Mouse (Mus musculus) heart, embryonic 15.5 days (tissue): ENCODE results near the gene Arrdc5. TPM values are rescaled to one million over a fixed set of nuclear protein-coding genes. Genes with fewer than 3 reads are reported as not detected.
"Not testable (repeated sequence)": the region's sequence is repeated elsewhere in the genome, so short reads cannot be mapped to it uniquely, and the experiment has no call there.

Experiments
- ATAC-seq: fragments of 200-750 bp; cut with Nextera tagmentation; replicated peaks from 2 replicates; pipeline ENCODE4 v1.8.0; 2017; ENCODE audit warnings: low read depth, moderate TSS enrichment; ENCODE audit not compliant: insufficient number of reproducible peaks, insufficient read depth, low FRiP score
- H3K27ac ChIP-seq: fragments of 300-500 bp; sonication (generic); 2 replicates; pipeline ENCODE4 v1.5.1; 2015; ENCODE audit warnings: mild to moderate bottlenecking, inconsistent platforms
- H3K27me3 ChIP-seq: fragments of 300-500 bp; sonication (generic); 2 replicates; pipeline ENCODE4 v1.6.1; 2015; ENCODE audit warnings: inconsistent platforms
- H3K36me3 ChIP-seq: fragments of 300-500 bp; sonication (generic); 2 replicates; pipeline ENCODE4 v1.6.1; 2015; ENCODE audit warnings: mild to moderate bottlenecking, inconsistent platforms
- H3K4me1 ChIP-seq: fragments of 300-500 bp; sonication (generic); replicated peaks from 2 replicates; pipeline ENCODE4 v1.6.1; 2015; ENCODE audit warnings: inconsistent platforms
- H3K4me2 ChIP-seq: fragments of 300-500 bp; sonication (generic); 2 replicates; pipeline ENCODE4 v1.6.1; 2015; ENCODE audit warnings: inconsistent platforms, mild to moderate bottlenecking, moderate library complexity
- H3K4me3 ChIP-seq: fragments of 300-500 bp; sonication (generic); 2 replicates; pipeline ENCODE4 v1.5.1; 2015; ENCODE audit warnings: mild to moderate bottlenecking, inconsistent platforms
- H3K9ac ChIP-seq: fragments of 300-500 bp; sonication (generic); 2 replicates; pipeline ENCODE4 v1.6.1; 2015; ENCODE audit warnings: mild to moderate bottlenecking, inconsistent platforms
- H3K9me3 ChIP-seq: fragments of 300-500 bp; sonication (generic); replicated peaks from 2 replicates; pipeline ENCODE4 v1.6.1; 2016; ENCODE audit warnings: inconsistent platforms
- WGBS: fragments of 180-500 bp; shearing (Covaris S2); methylation state at CpG from one replicate; pipeline ENCODE4 v1.1.7; 2015; ENCODE audit warnings: mixed read lengths; 5-methylcytosine and 5-hydroxymethylcytosine counted together
- polyA plus RNA-seq: library from polyadenylated mRNA; unstranded; fragments of >200 nt; fragmentation: Nextera tagmentation; extraction: Ambion mirVana; gene quantifications from 2 replicates; pipeline ENCODE4 v1.2.1, GENCODE M21; 2015

The Arrdc5 gene
- polyA plus RNA-seq, 1 experiment from 2014 or later: not detected

- Histone ChIP-seq H3K4me2 (peak overlapping the region; percentile 31), H3K9ac (no peak overlapping the region), H3K27me3 (no peaks in the 10 kb centered on the region), H3K4me3 (no peak overlapping the region), H3K27ac (peak overlapping the region; percentile 85), H3K9me3 (no peaks in the 10 kb centered on the region), H3K4me1 (peaks cover 67% of the 10 kb centered on the region), H3K36me3 (peaks cover 30% of the 10 kb centered on the region)
- peak; percentile 41; the same call in 1 of the 2 replicates for ATAC-seq
- 58% methylated on average over 3 of the region's 3 CpGs for WGBS
Measured at GRCm38 (mm10) chr17:56262645-56263094, 37.4 kb downstream of the Arrdc5 start.

DNA sequence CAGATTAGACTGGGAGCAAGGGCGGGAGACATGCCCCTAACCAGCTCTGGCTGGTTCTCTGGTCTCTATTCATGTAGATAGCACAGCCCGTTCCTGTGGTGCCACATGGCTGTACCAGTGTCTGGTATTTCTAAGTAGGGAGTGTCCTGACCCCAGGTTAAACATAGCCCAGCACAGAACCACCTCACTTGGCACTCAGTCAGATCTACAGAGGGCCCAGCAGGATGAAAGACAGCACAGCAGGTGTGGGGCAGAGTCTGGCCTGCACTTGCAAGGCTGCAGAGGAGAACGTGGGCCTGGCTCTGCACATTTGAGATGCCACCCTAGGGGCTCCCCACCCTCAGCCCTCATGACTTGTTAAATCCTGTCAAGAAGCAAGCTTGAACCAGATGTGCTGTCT, 38.9 kb downstream of the Arrdc5 start:
- H3K9ac ChIP-seq: peak overlapping the region; percentile 41; the same call in 1 of the 2 replicates
- peaks cover 30% of the 10 kb centered on the region for H3K36me3 ChIP-seq
- peak overlapping the region; percentile 94 for H3K4me2 ChIP-seq
- H3K4me3 ChIP-seq: 0 out of 2 replicates have a peak overlapping the region, but pooled peaks have one; percentile 7
- ATAC-seq: 0 out of 2 replicates have a peak, but pooled peaks have one; percentile 24
- no peaks in the 10 kb centered on the region for H3K27me3 ChIP-seq
- H3K9me3 ChIP-seq: no peaks in the 10 kb centered on the region
- 43% methylated on average over 3 of the region's 3 CpGs for WGBS
- peaks cover 69% of the 10 kb centered on the region for H3K4me1 ChIP-seq
- peak overlapping the region; percentile 85 for H3K27ac ChIP-seq

DNA sequence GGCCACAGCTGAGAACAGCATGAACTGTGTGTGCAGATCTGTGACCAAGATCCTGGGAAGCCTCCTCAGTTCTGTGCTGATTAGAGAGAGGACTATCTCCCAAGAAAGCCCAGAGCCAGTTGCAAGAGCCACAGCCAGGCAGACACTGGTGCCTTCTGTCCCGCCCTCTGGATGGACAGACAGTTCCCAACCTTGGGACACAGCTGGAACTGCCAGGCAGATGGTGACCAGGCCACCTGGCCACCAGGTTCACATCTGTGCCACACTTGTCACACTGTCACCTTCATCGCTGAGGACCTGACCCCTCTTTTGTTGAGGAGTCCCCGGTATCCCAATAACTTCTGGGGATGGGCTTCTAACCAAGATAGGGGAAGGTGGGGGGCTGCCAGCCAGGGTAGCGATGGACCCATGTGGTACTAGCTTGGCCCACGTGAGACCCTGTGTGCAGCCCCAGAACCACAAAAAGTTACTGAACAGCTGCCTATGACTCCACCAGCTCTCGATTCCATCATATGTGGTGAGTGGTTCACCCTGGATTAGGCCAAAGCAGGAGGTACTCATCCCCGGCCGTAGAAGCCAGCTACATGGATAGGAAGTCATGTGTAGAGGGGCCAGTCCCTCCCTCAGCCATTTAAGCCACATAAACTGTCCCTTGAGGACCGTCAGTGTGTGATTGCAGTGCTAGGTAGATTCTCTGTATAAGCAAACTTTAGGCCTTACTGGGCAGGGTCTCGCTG, 40.6 kb downstream of the Arrdc5 start:
- 88% methylated on average over 10 of the region's 10 CpGs for WGBS
- ATAC-seq: no peak
- H3K4me3 ChIP-seq: peak overlapping the region; percentile 14
- H3K27ac ChIP-seq: 0 out of 2 replicates have a peak overlapping the region, but pooled peaks have one; percentile 85
- no peaks in the 10 kb centered on the region for H3K27me3 ChIP-seq
- H3K9ac ChIP-seq: peak overlapping the region; percentile 41; the same call in 1 of the 2 replicates
- peaks cover 30% of the 10 kb centered on the region for H3K36me3 ChIP-seq
- H3K4me1 ChIP-seq: peaks cover 71% of the 10 kb centered on the region
- H3K4me2 ChIP-seq: peak overlapping the region; percentile 94
- H3K9me3 ChIP-seq: no peaks in the 10 kb centered on the region

GRCm38 (mm10) chr17:56258812-56259211, 41.3 kb downstream of the Arrdc5 start:
- Histone ChIP-seq H3K4me2 (peak overlapping the region; percentile 94), H3K36me3 (peaks cover 30% of the 10 kb centered on the region), H3K4me3 (peak overlapping the region; percentile 70), H3K4me1 (peaks cover 67% of the 10 kb centered on the region)
- H3K27ac ChIP-seq, H3K9ac ChIP-seq, H3K9me3 ChIP-seq, H3K27me3 ChIP-seq, ATAC-seq: not testable (repeated sequence)
- WGBS: 58% methylated on average over 2 of the region's 2 CpGs

- not testable (repeated sequence) for H3K27ac ChIP-seq, H3K27me3 ChIP-seq, ATAC-seq, H3K9me3 ChIP-seq, H3K9ac ChIP-seq
- peak overlapping the region; percentile 94 for H3K4me2 ChIP-seq
- WGBS: 91% methylated on average over 19 of the region's 19 CpGs
- peaks cover 30% of the 10 kb centered on the region for H3K36me3 ChIP-seq
- peak overlapping the region; percentile 70 for H3K4me3 ChIP-seq
- H3K4me1 ChIP-seq: peaks cover 66% of the 10 kb centered on the region
Measured at GRCm38 (mm10) chr17:56258269-56258668, 41.8 kb downstream of the Arrdc5 start.

DNA sequence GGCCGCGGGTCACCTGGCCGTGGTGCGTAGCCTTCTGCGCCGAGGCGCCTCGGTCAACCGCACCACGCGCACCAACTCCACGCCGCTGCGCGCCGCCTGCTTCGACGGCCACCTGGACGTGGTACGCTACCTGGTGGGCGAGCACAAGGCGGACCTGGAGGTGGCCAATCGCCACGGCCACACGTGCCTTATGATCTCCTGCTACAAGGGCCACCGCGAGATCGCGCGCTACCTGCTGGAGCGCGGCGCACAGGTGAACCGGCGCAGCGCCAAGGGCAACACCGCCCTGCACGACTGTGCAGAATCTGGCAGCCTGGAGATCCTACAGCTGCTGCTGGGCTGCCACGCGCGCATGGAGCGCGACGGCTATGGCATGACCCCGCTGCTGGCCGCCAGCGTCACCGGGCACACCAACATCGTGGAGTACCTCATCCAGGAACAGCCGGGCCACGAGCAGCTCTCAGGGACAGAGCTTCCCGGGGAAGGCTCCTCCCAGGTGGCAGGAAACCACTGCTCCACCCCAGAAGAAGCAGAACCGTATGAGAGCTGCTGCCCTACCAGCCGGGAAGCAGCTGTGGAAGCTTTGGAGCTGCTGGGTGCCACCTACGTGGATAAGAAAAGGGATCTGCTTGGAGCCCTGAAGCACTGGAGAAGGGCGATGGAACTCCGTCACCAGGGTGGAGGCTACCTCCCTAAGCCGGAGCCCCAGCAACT, 42.7 kb downstream of the Arrdc5 start:
- Histone ChIP-seq H3K4me3 (peak overlapping the region; percentile 70), H3K9ac (peak overlapping the region; percentile 72), H3K4me2 (peak overlapping the region; percentile 94), H3K27ac (peak overlapping the region; percentile 97), H3K4me1 (peaks cover 56% of the 10 kb centered on the region), H3K36me3 (peaks cover 30% of the 10 kb centered on the region), H3K27me3 (no peaks in the 10 kb centered on the region), H3K9me3 (no peaks in the 10 kb centered on the region)
- ATAC-seq: no peak
- 7% methylated on average over 58 of the region's 58 CpGs for WGBS

DNA sequence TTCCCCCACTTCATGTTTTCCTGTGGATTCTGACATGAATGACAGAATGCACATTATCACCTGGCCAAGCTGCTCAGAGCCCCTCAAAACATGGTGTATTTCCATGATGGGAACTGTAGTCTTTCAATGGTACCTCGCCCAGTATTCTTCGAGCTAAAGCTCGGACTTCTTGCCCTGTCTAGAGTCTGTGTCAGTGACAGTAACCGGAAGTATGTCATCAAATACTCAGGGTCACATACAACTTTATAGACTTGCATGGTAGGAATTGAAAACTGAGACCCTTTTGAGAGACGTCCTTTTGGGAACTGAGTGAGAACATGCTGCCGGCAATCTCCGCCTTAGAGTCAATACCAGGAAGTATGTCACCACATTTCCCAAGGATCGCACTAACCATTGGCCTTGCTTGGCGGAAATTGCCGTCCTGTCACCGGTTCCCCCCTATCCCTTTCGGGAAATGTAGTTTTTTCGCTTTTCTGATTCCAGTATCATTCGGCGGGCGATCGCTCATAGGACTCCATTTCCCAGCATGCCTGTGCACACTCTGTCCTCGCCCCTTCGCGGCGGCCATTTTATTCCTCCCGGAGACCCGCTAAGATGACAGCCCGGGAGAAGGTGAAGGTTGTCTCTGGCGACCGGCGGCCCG, 43.7 kb downstream of the Arrdc5 start, which contains the start of gene Fem1a:
Gene Fem1a (plus strand): TSS at position 572 of the 643 bp plus-strand sequence.
- peak within 1 kb of the TSS; percentile 97 for H3K27ac ChIP-seq
- no peaks in the 10 kb centered on the region for H3K9me3 ChIP-seq
- ATAC-seq: peak; percentile 88
- H3K36me3 ChIP-seq: peaks cover 23% of the 10 kb centered on the region
- peaks cover 47% of the 10 kb centered on the region for H3K4me1 ChIP-seq
- peak within 1 kb of the TSS; percentile 70 for H3K4me3 ChIP-seq
- H3K4me2 ChIP-seq: peak within 1 kb of the TSS; percentile 94
- under 1% methylated on average over 28 of the region's 28 CpGs for WGBS
- peak within 1 kb of the TSS; percentile 72 for H3K9ac ChIP-seq
- no peaks in the 10 kb centered on the region for H3K27me3 ChIP-seq

DNA sequence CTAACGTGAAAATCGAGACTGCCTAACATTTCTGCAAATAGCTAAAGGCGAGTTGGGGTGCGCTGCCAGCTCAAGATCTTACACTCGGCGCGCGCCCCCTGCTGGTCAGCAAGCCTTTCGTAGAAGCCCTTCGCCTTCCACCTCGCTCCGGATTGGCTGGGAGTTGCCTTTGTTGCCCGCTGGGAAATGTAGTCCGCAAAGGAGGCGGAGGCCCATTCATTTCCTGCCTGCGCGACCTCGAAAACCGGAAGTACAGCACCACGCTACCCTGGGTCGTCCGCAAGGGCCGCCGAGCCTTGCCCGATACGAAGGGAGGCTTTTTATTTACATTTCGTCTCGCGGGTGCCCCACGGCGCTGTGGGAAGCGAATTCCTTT, 44.2 kb downstream of the Arrdc5 start:
- no peaks in the 10 kb centered on the region for H3K27me3 ChIP-seq
- H3K9ac ChIP-seq: peak overlapping the region; percentile 43
- WGBS: under 1% methylated on average over 32 of the region's 32 CpGs
- peak overlapping the region; percentile 94 for H3K4me2 ChIP-seq
- peak overlapping the region; percentile 97 for H3K27ac ChIP-seq
- no peaks in the 10 kb centered on the region for H3K9me3 ChIP-seq
- peaks cover 45% of the 10 kb centered on the region for H3K4me1 ChIP-seq
- peak overlapping the region; percentile 70 for H3K4me3 ChIP-seq
- ATAC-seq: peak; percentile 90
- peaks cover 20% of the 10 kb centered on the region for H3K36me3 ChIP-seq

- Histone ChIP-seq H3K27ac (peak overlapping the region; percentile 40; the same call in 1 of the 2 replicates), H3K9ac (no peak overlapping the region), H3K4me1 (peaks cover 41% of the 10 kb centered on the region), H3K36me3 (peaks cover 17% of the 10 kb centered on the region), H3K4me3 (peak overlapping the region; percentile 70), H3K27me3 (no peaks in the 10 kb centered on the region), H3K4me2 (peak overlapping the region; percentile 94), H3K9me3 (no peaks in the 10 kb centered on the region)
- ATAC-seq: no peak
- 21% methylated on average over 9 of the region's 9 CpGs for WGBS
Measured at GRCm38 (mm10) chr17:56255429-56255828, 44.7 kb downstream of the Arrdc5 start.

GRCm38 (mm10) chr17:56254695-56255094, 45.4 kb downstream of the Arrdc5 start:
- peaks cover 33% of the 10 kb centered on the region for H3K4me1 ChIP-seq
- 80% methylated on average over 4 of the region's 4 CpGs for WGBS
- no peaks in the 10 kb centered on the region for H3K27me3 ChIP-seq
- no peaks in the 10 kb centered on the region for H3K9me3 ChIP-seq
- H3K4me2 ChIP-seq: no peak overlapping the region
- no peak overlapping the region for H3K4me3 ChIP-seq
- ATAC-seq: no peak
- H3K36me3 ChIP-seq: peaks cover 9% of the 10 kb centered on the region
- H3K9ac ChIP-seq: no peak overlapping the region
- no peak overlapping the region for H3K27ac ChIP-seq
